23 mouse cellular contexts compared by ENCODE assay signal in the genomic region with DNA sequence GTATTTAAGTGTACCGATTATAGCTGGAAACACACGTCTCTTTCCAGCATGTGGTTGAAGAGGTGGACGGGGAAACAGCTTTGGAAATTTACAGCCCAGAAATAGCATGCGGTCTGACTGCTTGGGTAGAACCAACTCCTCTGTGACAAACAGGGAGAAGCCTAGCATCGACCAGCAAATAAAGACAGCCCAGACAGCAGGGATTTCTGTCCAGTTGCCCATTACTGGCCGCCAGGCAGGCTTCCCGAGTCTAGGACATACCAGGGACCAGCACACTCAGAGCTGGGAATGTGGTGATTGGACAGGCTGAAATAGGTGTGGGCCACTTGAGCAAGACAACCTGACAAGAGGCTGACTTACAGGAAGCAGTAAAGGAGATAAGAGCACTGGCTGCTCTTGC. TPM values are rescaled to one million over a fixed set of nuclear protein-coding genes. Genes with fewer than 3 reads are reported as not detected.
A peak's percentile ranks its signal among the peaks of the same experiment; 100 is the strongest.
DNase-seq lines count a peak whose midpoint lies in the region; ATAC-seq and TF ChIP-seq lines count a peak whose summit lies in the region.
"Had no signal": no experiment of that assay in that cellular context is flagged by ENCODE, and none has a peak within 500 bp of the region (broad histone marks: within the 10 kb centered on the region; RNA-seq: fewer than 3 reads in every experiment).

No protein-coding gene starts in this region.

- 75% methylated on average over 7 of the region's 7 CpGs for WGBS in embryonic facial prominence, embryonic 15.5 days
- 91% methylated on average over 7 of the region's 7 CpGs for WGBS in embryonic facial prominence, embryonic 10.5 days
- WGBS in limb, embryonic 15.5 days, result 61% methylated on average over 7 of the region's 7 CpGs
- 87% methylated on average over 7 of the region's 7 CpGs for WGBS in limb, embryonic 10.5 days
- 94% methylated on average over 7 of the region's 7 CpGs for WGBS in midbrain, embryonic 11.5 days

- H3K36me3 ChIP-seq in embryonic facial prominence, embryonic 15.5 days, result peaks cover 12% of the 10 kb centered on the region
- H3K36me3 ChIP-seq in embryonic facial prominence, embryonic 10.5 days (replicated peaks), result peaks cover 99% of the 10 kb centered on the region
- H3K36me3 ChIP-seq in limb, embryonic 15.5 days, result peaks cover 32% of the 10 kb centered on the region
- H3K36me3 ChIP-seq in limb, embryonic 10.5 days, result peaks cover 93% of the 10 kb centered on the region
- H3K36me3 ChIP-seq in midbrain, embryonic 11.5 days (ENCODE audit: control insufficient read depth, insufficient read depth, low read length), result peaks cover 4% of the 10 kb centered on the region; the same call in 1 of the 2 replicates
- H3K36me3 ChIP-seq: liver, embryonic 12.5 days had no signal

- no peaks in the 10 kb centered on the region for H3K9me3 ChIP-seq in embryonic facial prominence, embryonic 15.5 days (replicated peaks)
- no peaks in the 10 kb centered on the region for H3K9me3 ChIP-seq in embryonic facial prominence, embryonic 10.5 days
- H3K9me3 ChIP-seq in limb, embryonic 15.5 days, result no peaks in the 10 kb centered on the region
- no peaks in the 10 kb centered on the region for H3K9me3 ChIP-seq in limb, embryonic 10.5 days (replicated peaks)
- H3K9me3 ChIP-seq in midbrain, embryonic 11.5 days (ENCODE audit: control insufficient read depth, low read length), result no peaks in the 10 kb centered on the region
- H3K9me3 ChIP-seq: embryonic facial prominence, embryonic 12.5 days; forebrain, embryonic 12.5 days; heart, embryonic 10.5 days; limb, embryonic 12.5 days; liver, embryonic 12.5 days; midbrain, embryonic 13.5 days had no signal

- peaks cover 6% of the 10 kb centered on the region for H3K4me1 ChIP-seq in embryonic facial prominence, embryonic 15.5 days
- H3K4me1 ChIP-seq in embryonic facial prominence, embryonic 10.5 days, result no peaks in the 10 kb centered on the region
- peaks cover 15% of the 10 kb centered on the region for H3K4me1 ChIP-seq in limb, embryonic 15.5 days
- H3K4me1 ChIP-seq in limb, embryonic 10.5 days, result no peaks in the 10 kb centered on the region
- peaks cover 8% of the 10 kb centered on the region for H3K4me1 ChIP-seq in cortical plate, adult 2 months (ENCODE audit: control insufficient read depth, insufficient read depth, low read length)
- no peaks in the 10 kb centered on the region for H3K4me1 ChIP-seq in midbrain, embryonic 11.5 days (ENCODE audit: control insufficient read depth, insufficient read depth, low read length)
- H3K4me1 ChIP-seq: forebrain, embryonic 12.5 days; liver, embryonic 12.5 days; midbrain, embryonic 13.5 days had no signal

- H3K4me2 ChIP-seq in embryonic facial prominence, embryonic 15.5 days (replicated peaks), result no peak overlapping the region
- H3K4me2 ChIP-seq in limb, embryonic 15.5 days, result no peak overlapping the region
- no peak overlapping the region for H3K4me2 ChIP-seq in midbrain, embryonic 11.5 days
- H3K4me2 ChIP-seq: embryonic facial prominence, embryonic 12.5 days; forebrain, embryonic 12.5 days; hindbrain, embryonic 14.5 days; limb, embryonic 12.5 days; liver, embryonic 12.5 days; midbrain, embryonic 13.5 days had no signal

- no peak for TF ChIP-seq CTCF in cortical plate, adult 2 months (IDR thresholded peaks at IDR 0.05; ENCODE audit: extremely low read depth, insufficient read depth, low read length)

- no peak for DNase-seq in embryonic facial prominence, embryonic 10.5 days (ENCODE audit: low spot score)
- DNase-seq in limb, embryonic 10.5 days (ENCODE audit: low spot score), result no peak
- DNase-seq in telencephalon, adult 2 months (ENCODE audit: low read depth, low spot score), result peak; percentile 88
- no peak for DNase-seq in midbrain, embryonic 11.5 days (ENCODE audit: low spot score, missing footprints)
- DNase-seq: adrenal gland, postnatal 36 days; gastrocnemius, postnatal 10 days; heart, postnatal 4 days; kidney, adult 8-10 months; kidney, postnatal 10 days; layer of hippocampus, postnatal 36 days; lung, adult 18-20 months had no signal

- 0 out of 2 replicates have a peak, but pooled peaks have one; percentile 8 for ATAC-seq in embryonic facial prominence, embryonic 15.5 days (ENCODE audit: insufficient number of reproducible peaks, low FRiP score, low TSS enrichment, low read depth)
- ATAC-seq in limb, embryonic 15.5 days (ENCODE audit: insufficient number of reproducible peaks, low FRiP score, low TSS enrichment, low read depth), result no peak
- no peak for ATAC-seq in midbrain, embryonic 11.5 days (ENCODE audit: low FRiP score)
- ATAC-seq: inflammation-experienced regulatory T-cells, adult 6 months; liver, embryonic 12.5 days; midbrain, embryonic 13.5 days had no signal

- H3K9ac ChIP-seq in embryonic facial prominence, embryonic 15.5 days, result no peak overlapping the region
- H3K9ac ChIP-seq in limb, embryonic 15.5 days, result no peak overlapping the region
- no peak overlapping the region for H3K9ac ChIP-seq in midbrain, embryonic 11.5 days (ENCODE audit: low read length)
- H3K9ac ChIP-seq: embryonic facial prominence, embryonic 12.5 days; forebrain, embryonic 12.5 days; hindbrain, embryonic 14.5 days; limb, embryonic 12.5 days; liver, embryonic 12.5 days; midbrain, embryonic 13.5 days had no signal

- H3K27me3 ChIP-seq in embryonic facial prominence, embryonic 15.5 days, result no peaks in the 10 kb centered on the region
- no peaks in the 10 kb centered on the region for H3K27me3 ChIP-seq in embryonic facial prominence, embryonic 10.5 days (replicated peaks; ENCODE audit: low read depth, poor library complexity, severe bottlenecking)
- no peaks in the 10 kb centered on the region for H3K27me3 ChIP-seq in limb, embryonic 15.5 days
- no peaks in the 10 kb centered on the region for H3K27me3 ChIP-seq in limb, embryonic 10.5 days (ENCODE audit: low read depth, poor library complexity, severe bottlenecking)
- H3K27me3 ChIP-seq in midbrain, embryonic 11.5 days (ENCODE audit: control insufficient read depth, insufficient read depth, low read length), result no peaks in the 10 kb centered on the region
- H3K27me3 ChIP-seq: embryonic facial prominence, embryonic 12.5 days; forebrain, embryonic 12.5 days; limb, embryonic 12.5 days; liver, embryonic 12.5 days; midbrain, embryonic 13.5 days had no signal

- H3K27ac ChIP-seq in embryonic facial prominence, embryonic 15.5 days (replicated peaks), result 0 out of 2 replicates have a peak overlapping the region, but pooled peaks have one; percentile 22
- no peak overlapping the region for H3K27ac ChIP-seq in embryonic facial prominence, embryonic 10.5 days (replicated peaks)
- H3K27ac ChIP-seq in limb, embryonic 15.5 days, result peak overlapping the region; percentile 43; the same call in 1 of the 2 replicates
- H3K27ac ChIP-seq in limb, embryonic 10.5 days, result no peak overlapping the region
- peak overlapping the region; percentile 86 for H3K27ac ChIP-seq in cortical plate, adult 2 months (ENCODE audit: insufficient read depth, low read length)
- no peak overlapping the region for H3K27ac ChIP-seq in midbrain, embryonic 11.5 days (ENCODE audit: low read depth, low read length)
- H3K27ac ChIP-seq: embryonic facial prominence, embryonic 12.5 days; forebrain, embryonic 12.5 days; heart, embryonic 10.5 days; hindbrain, embryonic 14.5 days; limb, embryonic 12.5 days; liver, embryonic 12.5 days; midbrain, embryonic 13.5 days had no signal

- H3K4me3 ChIP-seq in embryonic facial prominence, embryonic 15.5 days (replicated peaks), result no peak overlapping the region
- no peak overlapping the region for H3K4me3 ChIP-seq in embryonic facial prominence, embryonic 10.5 days
- H3K4me3 ChIP-seq in limb, embryonic 15.5 days, result no peak overlapping the region
- no peak overlapping the region for H3K4me3 ChIP-seq in limb, embryonic 10.5 days
- H3K4me3 ChIP-seq in cortical plate, adult 2 months (ENCODE audit: insufficient read depth, low read length), result no peak overlapping the region
- no peak overlapping the region for H3K4me3 ChIP-seq in midbrain, embryonic 11.5 days (ENCODE audit: low read depth, low read length)
- H3K4me3 ChIP-seq: embryonic facial prominence, embryonic 12.5 days; erythroblast, embryonic 14.5 days; forebrain, embryonic 12.5 days; heart, embryonic 10.5 days; limb, embryonic 12.5 days; liver, embryonic 12.5 days; midbrain, embryonic 13.5 days had no signal

- TF ChIP-seq POLR2A in cortical plate, adult 2 months (IDR thresholded peaks at IDR 0.05; ENCODE audit: extremely low read depth, insufficient read depth, low read length), result no peak

RNA-seq across cellular contexts. Expression of gene Rnf144a, which starts 35.3 kb away (rescaled TPM):
- 38.7 and 40.0 TPM in 2 replicates for polyA plus RNA-seq in embryonic facial prominence, embryonic 15.5 days (2015; fragmentation: Nextera tagmentation; extraction: Ambion mirVana)
- polyA plus RNA-seq in embryonic facial prominence, embryonic 10.5 days (2016; fragmentation: Nextera tagmentation; extraction: Ambion mirVana), result 43.1 and 44.9 TPM in 2 replicates
- 39.7 and 41.0 TPM in 2 replicates for polyA plus RNA-seq in limb, embryonic 15.5 days (2015; fragmentation: Nextera tagmentation; extraction: Ambion mirVana)
- 44.2 and 54.9 TPM in 2 replicates for polyA plus RNA-seq in limb, embryonic 10.5 days (2016; fragmentation: Nextera tagmentation; extraction: Ambion mirVana)
- 17.5 and 17.7 TPM in 2 replicates for polyA plus RNA-seq in cortical plate, adult 2 months (2012; rRNA removed)
- polyA plus RNA-seq in midbrain, embryonic 11.5 days (2014; fragmentation: Nextera tagmentation; extraction: Ambion mirVana), result 24.7 and 25.5 TPM in 2 replicates
- polyA plus RNA-seq: erythroblast, embryonic 14.5 days had no signal

Comparison
In these comparisons a context has a peak if more than half of its experiments do, and no peak if none do; other contexts are left out.
1. H3K27ac ChIP-seq: peak in embryonic facial prominence, embryonic 15.5 days (single experiment), limb, embryonic 15.5 days (single experiment) and cortical plate, adult 2 months (single experiment); none in embryonic facial prominence, embryonic 10.5 days (single experiment), limb, embryonic 10.5 days (single experiment) and midbrain, embryonic 11.5 days (single experiment).